Mouse (Mus musculus) spleen, adult 18-20 months (tissue): Measurements from ENCODE around the gene Sulf2.

Source experiments
- DNase-seq, 2 experiments: peaks; one replicate each; pipeline ENCODE4 v3.0.0; 2022; ENCODE audit warnings: mixed read lengths in 2 of 2

Sulf2 gene

GRCm38 (mm10) chr2:166175145-166175544 lies 19.7 kb upstream of the Sulf2 start:
- DNase-seq, result no peak

GRCm38 (mm10) chr2:166173169-166173568 lies 17.7 kb upstream of the Sulf2 start:
- no peak for DNase-seq

GRCm38 (mm10) chr2:166170173-166170572 lies 14.7 kb upstream of the Sulf2 start:
- DNase-seq, result no peak

- no peak for DNase-seq
Observed at GRCm38 (mm10) chr2:166168868-166169267, 13.4 kb upstream of the Sulf2 start.

- DNase-seq, result no peak
Observed at GRCm38 (mm10) chr2:166167387-166167786, 11.9 kb upstream of the Sulf2 start.

- no peak for DNase-seq
Observed at GRCm38 (mm10) chr2:166165396-166165795, 9.9 kb upstream of the Sulf2 start.

GRCm38 (mm10) chr2:166164601-166165000 lies 9.1 kb upstream of the Sulf2 start:
- DNase-seq, result no peak

GRCm38 (mm10) chr2:166163917-166164316 lies 8.5 kb upstream of the Sulf2 start:
- no peak for DNase-seq

GRCm38 (mm10) chr2:166163252-166163651 lies 7.8 kb upstream of the Sulf2 start:
- no peak for DNase-seq

GRCm38 (mm10) chr2:166162160-166162559 lies 6.7 kb upstream of the Sulf2 start:
- DNase-seq, result no peak

GRCm38 (mm10) chr2:166159276-166159675 lies 3.8 kb upstream of the Sulf2 start:
- no peak for DNase-seq

GRCm38 (mm10) chr2:166157767-166158561 lies 2.5 kb upstream of the Sulf2 start:
- DNase-seq, result no peak

GRCm38 (mm10) chr2:166157144-166157543 lies 1.7 kb upstream of the Sulf2 start:
- DNase-seq, result no peak

- DNase-seq, result no peak
Observed at GRCm38 (mm10) chr2:166156122-166156521, 659 bp upstream of the Sulf2 start.

GRCm38 (mm10) chr2:166154749-166155453 lies 562 bp downstream of the Sulf2 start:
- peak in 1 of 2 experiments; percentile 23 for DNase-seq

GRCm38 (mm10) chr2:166153891-166154711 lies 1.4 kb downstream of the Sulf2 start:
- DNase-seq, result no peak

GRCm38 (mm10) chr2:166153399-166153793 lies 2.1 kb downstream of the Sulf2 start:
- no peak for DNase-seq

GRCm38 (mm10) chr2:166152734-166153398 lies 2.6 kb downstream of the Sulf2 start:
- no peak for DNase-seq

- peak; percentile 8 to 9 for DNase-seq
Observed at GRCm38 (mm10) chr2:166151510-166152473, 3.7 kb downstream of the Sulf2 start.

GRCm38 (mm10) chr2:166150584-166150983 lies 4.9 kb downstream of the Sulf2 start:
- DNase-seq, result no peak

GRCm38 (mm10) chr2:166149482-166149881 lies 6.0 kb downstream of the Sulf2 start:
- DNase-seq, result no peak
